Mouse (Mus musculus): ENCODE results near the gene Susd1.

Susd1 gene

DNA sequence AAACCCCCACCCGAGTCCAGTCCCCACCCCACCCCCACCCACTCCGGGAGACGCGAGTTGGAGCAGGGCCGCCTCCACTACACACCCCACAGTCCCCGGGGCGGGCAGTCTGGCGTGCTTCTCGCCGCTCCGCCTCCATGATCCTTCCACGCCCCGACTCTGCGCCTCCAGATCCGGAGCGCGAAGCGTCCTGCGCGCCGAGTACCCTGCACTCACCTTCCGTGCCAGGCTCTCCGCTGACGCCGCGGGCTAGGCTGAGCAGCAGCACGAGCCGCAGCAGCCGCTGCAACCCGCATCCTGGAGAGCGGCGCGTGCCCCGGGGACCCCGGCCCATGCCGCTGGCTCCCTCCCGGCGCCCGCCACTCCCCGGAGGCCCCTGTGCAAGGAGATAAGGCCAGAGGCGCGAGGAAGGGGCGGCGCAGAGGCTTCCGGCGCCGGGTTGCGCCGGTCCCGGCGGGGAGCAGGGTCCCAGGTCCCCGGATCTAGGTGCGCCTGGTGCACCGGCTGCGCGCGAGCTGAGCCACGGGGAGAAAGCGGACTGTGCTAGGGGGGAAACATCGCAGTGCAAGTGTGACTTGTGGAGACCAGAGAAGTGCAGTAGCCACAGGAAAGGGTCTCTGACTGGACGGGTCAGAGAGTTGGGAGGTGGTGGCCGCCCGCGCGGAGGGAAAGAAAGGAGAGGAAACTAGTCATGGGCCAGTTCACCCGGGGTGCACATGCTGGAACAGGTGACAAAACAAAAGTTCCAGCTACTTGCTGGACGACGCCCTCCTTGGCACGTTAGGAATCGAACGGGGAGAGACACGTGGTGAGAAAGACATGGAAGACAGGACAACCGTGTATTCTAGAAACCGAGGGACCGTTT is at the start of gene Susd1:
Susd1 (minus strand) TSS at position 644 of the 865 bp plus-strand sequence.
- DNase-seq = no peak

DNA sequence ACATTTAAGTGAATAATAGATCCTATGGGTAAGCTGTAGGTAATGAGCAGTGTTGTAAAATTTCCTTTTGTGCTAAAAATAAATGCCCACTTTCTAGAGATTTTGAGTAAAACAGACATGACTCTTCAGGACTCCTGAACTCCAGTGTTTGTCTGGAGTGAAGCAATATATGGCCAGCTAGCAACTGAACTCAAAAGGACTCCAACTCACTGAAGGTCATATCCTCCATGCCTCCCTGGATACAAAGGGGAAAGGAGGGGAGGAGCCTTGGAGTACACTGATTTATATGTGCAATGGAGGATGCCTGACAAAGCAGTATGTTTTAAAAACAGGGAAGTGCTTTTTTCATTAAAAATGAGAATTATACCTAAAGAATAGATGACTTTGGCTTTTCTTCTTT is 32.9 kb upstream of the Susd1 start:
- no peak for DNase-seq

DNA sequence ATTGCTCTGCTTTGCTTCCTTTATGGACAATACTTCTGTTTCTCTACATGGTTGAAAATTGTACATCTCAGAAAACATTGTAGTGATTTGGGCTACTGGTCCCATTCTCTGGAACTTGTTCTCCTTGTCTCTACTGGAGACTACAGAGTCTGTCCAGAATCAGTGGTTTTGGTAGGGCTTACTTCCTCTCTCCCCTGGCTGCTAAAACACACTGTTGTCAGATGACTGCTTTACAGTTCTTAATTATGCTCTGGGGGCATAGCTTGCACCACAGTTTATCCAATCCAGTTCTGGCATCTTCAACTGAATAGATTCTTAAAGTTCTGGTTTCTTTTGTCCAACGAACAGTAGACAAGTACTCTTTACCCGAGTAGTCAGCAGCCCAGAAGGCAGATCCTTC is 27.0 kb upstream of the Susd1 start:
- DNase-seq = no peak

DNA sequence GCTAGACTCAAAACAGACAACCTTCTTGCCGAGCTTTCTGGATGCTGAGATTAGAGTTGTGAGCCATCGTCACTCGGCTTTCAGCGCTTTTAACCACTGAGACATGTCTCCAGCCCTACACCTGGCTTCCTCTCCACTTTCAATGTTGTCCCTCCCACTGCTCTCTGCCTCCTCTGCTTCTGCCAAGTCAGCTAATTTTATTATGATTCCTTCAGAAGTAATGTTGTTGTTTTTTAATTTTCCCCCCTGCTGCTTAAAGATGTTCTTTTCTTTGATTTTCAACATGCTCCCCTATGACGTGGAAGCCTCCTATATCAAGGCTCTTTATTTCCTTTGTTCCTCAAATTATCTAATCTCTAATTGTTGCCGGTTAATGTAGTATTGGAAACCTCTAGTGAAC is 26.2 kb upstream of the Susd1 start:
- DNase-seq = no peak

DNA sequence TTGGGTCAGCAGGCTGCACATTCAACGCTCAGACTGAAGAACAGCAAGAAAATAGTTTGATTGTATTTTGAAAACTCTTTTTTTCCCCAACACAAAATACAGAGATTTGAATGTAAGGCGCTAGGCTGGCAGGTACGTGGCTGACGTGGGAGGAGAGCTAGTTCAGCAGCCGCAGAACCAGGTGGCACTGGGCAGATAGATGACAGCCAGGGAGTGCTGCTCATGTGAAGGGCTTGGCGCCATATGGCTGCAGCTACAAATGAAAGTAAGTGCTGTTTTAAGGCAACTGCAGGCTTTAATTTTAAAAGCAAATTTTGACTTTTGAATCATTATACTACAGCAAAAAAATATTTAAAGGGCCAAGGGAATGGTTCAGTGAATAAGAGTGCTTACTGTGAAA is 24.1 kb upstream of the Susd1 start:
- no peak for DNase-seq

DNA sequence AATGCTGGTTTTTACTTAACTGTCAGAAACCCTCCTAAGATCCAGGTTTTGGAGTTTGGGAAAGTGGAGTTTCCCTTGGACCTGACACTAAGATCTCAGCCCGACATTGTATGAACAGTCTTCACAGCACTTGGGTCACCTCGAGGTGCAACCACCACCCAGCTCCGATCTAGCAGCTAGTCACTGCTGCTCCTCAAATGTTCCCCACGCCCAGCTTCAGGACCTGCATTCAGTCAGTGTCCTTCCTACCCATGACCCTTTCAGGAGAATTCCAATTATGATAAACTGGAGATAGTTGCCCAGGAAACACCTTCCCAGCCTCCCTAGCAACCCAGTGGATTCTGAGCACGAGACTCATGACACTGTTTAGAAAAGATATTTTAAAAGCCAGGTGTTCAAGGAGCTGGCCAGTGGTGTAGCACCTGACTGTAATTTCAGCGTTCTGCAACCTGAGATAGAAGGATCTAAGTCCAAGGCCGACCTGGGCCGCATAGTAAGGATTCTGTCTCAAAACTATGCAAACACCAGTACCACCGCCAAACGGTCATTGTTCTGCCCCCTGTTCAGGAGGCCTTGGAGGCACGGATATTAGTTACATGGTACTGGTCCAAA is 22.8 kb upstream of the Susd1 start:
- DNase-seq = no peak

DNA sequence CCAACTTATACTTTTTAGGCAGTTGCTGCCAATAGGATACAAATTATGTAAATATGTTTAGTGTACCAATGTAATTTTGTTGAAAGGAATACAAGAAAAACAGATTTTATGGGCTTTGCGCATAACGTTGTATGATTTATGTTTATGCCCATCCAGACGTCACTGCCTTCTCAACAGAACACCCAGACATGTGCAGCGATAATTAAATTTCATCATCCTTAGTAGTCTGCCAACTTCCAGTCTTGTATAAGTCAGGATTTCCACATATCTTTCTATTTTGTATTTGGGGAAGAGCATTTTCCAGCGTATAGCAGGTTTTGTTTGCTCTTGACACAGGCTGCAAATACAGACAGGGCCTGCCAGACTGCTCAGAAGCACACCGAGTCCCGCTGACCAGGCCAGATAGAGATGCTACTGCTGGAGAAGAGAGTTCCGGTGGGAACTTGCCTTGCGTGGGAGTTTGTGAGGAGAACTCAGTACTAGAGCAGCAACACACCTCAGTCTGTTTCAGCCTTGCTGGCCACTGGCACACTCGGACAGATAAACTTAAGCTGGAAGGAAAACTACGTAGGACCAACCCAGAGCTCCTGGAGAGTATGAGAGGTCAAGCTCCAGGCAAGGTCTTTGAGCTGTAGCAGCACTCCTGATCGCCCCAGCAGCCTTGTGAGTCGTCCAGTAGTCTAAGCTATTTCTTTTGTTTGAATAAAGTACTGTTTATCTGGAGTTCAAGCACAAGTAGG is 21.0 kb upstream of the Susd1 start:
- no peak for DNase-seq

DNA sequence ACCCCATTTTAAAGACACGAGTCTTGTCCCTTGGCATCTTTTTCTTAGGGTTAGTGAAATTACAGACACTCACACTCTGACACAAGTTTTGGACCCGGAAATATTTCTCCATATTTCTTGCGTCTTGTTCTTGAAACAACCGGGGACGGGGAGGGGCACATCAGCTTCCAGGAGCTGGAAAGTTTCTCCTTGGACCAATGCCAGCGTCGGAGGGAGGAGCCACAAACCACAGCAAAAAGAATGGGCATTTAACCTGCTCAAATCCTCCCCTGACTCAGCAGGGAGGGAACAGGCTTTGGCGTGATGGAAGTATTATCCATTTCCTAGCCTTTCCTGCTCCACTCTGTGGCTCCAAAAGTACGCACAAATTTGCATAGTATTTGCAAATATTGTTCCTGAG is 19.5 kb upstream of the Susd1 start:
- no peak for DNase-seq

DNA sequence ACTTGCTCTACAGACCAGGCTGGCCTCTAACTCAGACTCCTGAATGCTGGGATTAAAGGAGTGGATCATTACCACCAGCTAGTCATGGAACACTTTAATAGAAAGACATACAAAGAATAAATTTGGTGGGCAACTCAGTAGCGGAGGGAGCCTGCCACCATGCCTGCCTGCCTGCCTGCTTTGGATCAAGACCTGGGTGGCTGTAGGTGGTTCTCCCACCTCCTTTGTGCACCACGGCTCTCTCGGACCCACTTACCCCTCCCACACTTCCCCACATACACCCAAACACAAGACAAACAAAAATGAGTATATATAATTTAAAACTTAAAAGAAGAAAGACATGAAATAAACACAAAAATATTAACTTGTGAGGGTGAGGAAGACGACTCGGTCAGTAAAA is 18.7 kb upstream of the Susd1 start:
- no peak for DNase-seq

DNA sequence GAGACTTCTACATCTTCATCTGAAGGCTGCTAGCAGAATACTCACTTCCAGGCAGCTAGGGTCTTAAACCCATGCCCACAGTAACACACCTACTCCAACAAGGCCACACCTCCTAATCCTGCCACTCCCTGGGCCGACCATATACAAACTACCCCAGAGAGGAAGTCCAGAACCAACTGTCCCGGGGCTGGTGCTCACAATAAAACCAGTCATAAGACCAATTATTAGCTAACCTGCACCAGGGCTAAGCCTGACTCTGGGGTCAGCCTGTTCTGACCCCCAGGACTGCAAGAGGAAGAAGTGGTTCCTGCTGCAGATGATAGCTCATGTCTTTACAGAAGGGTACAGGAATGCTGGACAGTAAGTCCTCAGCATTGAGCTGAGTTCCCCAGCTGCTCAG is 17.0 kb upstream of the Susd1 start:
- DNase-seq = no peak

DNA sequence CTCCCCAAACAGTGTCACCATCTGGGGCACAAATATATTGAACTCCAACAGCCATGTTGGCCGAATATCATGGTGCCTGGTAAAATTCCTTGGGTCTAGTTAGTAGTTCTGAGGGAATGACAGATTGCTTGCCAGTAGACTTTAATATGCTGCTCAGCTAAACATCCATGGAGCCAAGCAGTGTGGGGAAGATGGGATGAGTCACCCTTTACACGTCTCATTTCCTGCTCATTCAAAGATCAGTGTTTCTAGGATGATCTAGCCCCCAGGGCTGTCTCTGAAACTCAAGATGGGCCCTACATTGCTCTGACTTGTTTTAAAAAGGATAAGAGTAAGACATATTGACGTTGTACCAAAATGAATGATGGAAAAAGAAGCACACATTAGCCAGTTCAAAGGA is 15.6 kb upstream of the Susd1 start:
- DNase-seq = no peak

DNA sequence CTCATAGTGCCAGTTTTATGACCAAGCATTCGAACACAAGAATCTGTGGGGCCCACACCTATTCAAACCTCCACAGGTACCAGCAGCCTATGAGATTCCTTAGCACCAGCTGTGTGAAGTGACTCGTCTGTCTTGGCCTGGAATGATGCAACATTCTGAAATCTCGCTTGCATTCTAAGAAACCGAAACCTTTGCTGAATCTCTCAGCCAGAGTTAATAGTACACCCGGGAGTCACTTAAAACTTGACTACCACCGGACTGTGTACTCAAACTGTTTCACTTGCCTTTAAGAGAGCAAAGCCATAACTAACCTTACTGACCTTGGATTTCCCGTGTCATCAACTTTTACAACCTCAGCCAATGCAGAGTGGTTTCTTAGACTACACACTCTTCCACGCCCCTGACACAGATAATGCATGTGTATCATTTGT is 14.1 kb upstream of the Susd1 start:
- DNase-seq = no peak

DNA sequence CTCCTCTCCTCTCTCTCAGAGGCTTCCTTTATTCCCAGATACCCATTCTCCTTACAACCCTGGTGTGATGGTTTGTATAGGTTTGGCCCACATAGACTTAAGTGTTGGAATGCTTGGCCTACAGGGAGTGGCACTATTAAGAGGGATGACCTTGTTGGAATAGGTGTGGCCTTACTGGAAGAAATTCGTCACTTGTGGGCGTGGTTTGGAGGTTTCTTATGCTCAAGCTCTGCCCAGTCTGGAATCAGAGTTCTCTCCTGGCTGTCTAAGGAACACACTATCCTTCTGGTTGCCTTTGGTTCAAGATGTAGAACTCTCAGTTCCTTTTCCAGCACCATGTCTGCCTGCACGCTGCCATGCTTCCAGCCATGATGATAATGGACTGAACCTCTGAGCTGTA is 12.5 kb upstream of the Susd1 start:
- DNase-seq = no peak

DNA sequence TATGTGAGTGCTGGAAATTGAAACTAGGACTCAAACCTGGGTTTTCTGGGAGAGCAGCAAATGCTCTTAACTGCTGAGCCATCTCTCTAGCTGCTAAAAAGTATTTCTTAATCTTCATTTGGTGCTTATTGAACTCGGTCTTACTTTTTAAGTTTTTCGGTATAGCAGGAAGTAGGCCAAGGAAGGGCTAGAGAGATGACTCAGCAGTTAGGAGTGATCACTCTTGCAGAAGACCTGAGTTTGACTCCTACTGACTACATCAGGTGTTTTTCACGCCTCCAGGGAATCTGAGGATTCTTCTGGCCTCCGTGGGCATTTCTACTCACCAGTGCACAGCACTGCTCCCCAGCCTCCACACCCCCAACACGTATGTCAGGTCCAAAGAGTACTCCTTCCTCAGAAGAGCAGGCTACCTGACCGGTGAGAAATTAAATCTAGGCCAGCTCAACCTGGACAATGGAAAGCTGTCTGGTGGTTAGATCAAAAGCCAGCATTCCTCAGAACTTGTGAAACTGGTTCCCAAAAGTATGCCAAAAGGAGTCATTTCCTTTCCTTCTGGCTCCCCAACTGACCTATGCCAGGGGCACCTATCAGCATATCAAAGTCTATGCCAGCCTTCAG is 11.9 kb upstream of the Susd1 start:
- DNase-seq = no peak

DNA sequence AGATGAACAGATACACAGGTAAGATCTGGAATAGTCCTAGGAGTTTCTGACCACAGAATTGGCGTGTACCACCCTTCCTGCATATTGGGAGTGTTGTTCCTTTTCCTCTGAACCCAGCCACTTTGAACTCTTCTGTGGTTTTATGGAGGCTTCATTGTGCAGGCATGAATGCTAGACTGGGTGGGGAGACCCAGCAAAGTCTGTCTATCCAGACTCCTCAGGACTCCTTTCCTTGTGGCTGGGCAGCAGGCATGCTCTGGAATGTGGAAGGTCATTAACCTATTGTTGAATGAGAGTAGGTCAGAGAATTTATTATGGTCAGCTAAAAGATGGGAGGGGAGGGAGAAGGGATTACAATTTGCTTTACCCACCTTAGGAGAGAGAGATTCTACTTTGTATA is 8.9 kb upstream of the Susd1 start:
- no peak for DNase-seq

DNA sequence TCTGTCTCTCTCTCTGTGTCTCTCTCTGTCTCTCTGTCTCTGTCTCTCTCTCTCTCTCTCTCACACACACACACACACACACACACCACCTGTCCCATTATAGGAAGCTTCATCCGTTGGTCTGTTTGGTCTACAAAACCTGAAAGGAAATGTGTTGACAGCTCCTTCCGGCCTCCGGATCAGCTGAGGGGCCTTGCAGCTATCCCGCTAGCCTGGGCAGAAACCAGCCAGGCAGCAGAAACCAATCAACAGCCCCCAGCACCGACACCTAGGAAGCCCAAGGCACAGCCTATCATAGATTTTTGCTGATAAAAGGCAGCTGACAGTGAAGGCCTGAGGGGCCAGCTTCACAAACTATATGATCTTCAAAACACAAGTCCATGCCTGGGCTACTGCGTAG is 7.1 kb upstream of the Susd1 start:
- DNase-seq = no peak

DNA sequence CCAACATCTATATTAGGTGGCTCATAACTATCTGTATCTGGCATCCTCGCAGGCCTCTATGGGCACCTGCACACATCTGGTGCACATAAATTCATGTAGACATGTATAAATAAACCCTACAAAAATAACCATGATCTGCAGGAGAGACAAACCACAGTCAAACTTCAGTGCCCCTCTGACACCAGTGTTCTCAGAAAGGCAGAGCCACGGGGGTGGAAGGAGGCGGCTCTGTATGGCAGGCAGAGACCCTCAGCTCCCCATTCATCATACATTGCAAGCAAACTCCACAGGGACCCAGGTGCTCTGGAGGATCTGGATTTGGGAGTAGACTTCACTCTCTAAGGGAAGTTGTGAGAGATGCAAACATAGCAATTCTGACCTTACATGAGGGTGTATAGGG is 6.6 kb upstream of the Susd1 start:
- DNase-seq = no peak

DNA sequence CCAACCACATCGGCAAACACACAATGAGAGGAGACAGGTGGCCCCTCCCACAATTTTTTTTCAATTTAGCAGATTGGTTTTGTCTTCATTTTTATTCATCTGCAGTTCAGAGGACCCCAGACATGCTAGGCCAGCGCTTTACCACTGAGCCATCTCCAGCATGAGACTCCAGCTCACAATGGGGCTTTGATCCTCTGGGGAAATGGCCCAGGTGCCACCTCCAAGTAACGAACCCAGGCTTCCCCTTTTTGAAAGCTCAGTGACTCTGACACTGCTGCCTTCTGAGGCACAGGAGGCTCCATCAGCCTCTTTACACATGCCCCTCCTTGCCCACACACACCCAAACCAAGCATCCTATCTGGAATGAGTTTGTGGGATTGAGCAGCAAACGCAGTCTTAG is 5.7 kb upstream of the Susd1 start:
- no peak for DNase-seq

DNA sequence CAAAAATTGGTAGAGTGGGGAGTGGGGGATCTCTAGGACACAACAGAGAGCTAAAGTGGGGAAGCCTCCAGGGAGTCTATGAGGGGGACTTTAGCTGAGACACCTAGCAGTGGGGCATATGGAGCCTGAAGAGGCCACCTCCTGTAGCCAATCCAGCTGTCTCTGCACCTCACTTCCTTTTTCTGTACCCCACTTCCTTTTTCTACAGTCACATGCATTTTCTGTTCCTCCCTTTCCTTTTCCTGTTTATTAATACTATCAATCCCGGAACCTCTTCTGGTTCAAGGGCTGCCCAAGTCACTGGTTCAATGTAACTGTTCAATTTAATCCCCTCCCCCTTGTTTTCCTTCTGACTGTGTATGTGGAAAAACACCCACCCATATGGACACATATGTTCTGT is 2.8 kb upstream of the Susd1 start:
- DNase-seq = no peak

DNA sequence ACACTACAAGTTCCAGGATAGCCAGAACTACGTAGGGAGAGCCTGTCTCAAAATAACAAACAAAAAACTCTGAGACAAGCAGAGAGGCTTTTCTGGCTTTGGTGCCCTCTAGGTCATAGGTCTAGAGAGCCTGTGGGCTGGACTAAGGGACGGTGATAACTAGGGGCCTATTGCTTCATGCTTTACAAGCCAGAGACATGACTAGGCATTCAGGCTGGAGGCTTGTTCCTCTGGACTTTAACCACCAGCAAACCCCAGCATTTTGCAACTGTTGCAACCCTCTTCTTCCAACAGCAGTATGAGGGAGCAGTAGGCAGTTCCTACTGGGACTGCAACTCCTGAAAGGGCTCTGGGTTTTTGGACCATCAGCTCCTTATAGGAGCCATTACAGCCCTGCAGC is 1.5 kb upstream of the Susd1 start:
- DNase-seq = no peak

DNA sequence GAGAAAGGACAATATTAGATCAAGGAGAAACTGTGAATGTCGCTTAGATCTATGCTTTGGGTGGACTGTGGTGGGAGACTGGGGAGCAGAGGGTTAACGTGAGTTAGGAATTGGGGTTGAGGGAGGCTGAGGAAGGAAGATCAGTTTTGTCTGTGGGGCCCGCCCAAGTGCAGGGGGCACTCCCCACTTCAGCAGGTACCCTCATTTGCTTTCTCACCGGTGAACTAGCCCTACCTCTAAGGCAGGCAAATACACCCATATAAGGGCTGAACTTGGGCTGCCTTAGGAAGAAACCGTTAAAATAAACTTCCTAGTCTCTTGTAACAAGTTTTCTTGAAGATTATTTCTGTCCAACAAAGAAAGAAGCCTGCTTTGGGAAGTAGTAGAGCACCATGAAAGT is 608 bp upstream of the Susd1 start:
- no peak for DNase-seq

DNA sequence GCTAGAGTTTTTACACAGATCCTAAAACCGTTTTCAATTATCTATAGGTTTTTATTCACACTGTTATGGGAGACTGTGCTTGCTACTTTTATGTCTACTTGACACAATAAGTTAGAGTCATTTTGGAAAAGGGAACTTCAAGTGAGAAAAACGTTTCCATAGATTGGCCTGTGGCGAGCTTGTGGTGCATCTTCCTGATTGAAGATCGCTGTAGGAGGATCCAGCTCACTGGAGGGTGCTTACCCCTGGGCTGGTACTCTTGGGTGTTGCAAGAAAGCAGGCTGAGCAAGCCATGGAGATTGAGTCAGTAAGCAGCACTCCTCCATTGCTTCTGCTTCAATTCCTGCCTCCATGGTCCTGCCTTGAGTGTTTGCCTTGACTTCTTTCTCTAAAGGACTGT is 2.5 kb downstream of the Susd1 start:
- DNase-seq = no peak

DNA sequence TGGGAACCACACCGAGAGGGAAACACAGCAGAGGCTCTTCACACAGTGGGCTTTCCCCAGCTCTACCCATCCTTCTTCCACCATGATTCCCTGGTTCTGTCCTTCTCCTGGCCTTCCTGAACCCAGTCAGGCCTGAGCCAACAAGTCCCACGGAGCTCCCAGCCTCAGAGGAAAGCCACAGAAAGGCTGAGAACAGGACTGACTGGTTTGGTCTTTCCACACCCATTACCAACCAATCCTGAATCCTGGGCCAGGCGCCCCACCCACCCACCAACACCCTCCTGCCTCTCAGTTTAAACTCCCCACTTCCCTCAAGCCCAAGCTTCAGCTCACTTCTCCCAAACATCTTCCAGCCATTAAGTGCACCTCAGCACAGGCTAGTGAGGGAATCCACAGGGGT is 4.4 kb downstream of the Susd1 start:
- no peak for DNase-seq

DNA sequence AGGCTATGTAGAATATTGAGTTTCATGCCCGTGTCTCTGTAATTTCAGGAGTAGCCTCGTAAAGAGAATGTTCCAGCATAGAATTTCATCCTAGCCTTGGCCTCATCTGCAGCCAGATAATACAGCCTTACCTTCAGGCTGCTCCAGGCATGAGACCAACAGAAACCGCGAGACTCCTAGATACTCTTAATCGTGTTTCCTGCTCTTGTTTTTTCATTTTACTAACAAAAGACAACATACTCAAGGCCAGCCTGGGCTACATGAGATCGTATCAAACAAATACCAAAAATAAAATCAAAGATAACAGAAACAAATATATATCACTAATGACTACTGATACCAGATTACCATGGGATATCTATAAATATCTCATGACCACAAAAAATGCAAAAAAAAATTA is 9.3 kb downstream of the Susd1 start:
- DNase-seq = no peak

All from cerebellum, adult 11 months (tissue).